Mouse (Mus musculus) fibroblast of lung, adult 2 months (primary cell): ENCODE measurements around the gene Lrrc56.
A peak's percentile ranks its signal among the peaks of the same experiment; 100 is the strongest.

ENCODE experiments used
- DNase-seq: peaks from one replicate; pipeline ENCODE4 v3.0.0-alpha.2; 2011; ENCODE audit warnings: low read depth

The Lrrc56 gene

GRCm38 (mm10) chr7:141192776-141193347 is 1.1 kb upstream of the Lrrc56 start:
- DNase-seq: no peak

- no peak for DNase-seq
Observed at GRCm38 (mm10) chr7:141193348-141193856, 555 bp upstream of the Lrrc56 start.

GRCm38 (mm10) chr7:141194409-141194808 is 452 bp downstream of the Lrrc56 start:
- no peak for DNase-seq

GRCm38 (mm10) chr7:141194830-141195229 is 873 bp downstream of the Lrrc56 start:
- DNase-seq: no peak

- no peak for DNase-seq
Observed at GRCm38 (mm10) chr7:141195754-141196153, 1.8 kb downstream of the Lrrc56 start.

- DNase-seq: no peak
Observed at GRCm38 (mm10) chr7:141196619-141197282, 2.8 kb downstream of the Lrrc56 start.

GRCm38 (mm10) chr7:141198121-141198520 is 4.2 kb downstream of the Lrrc56 start:
- DNase-seq: no peak

GRCm38 (mm10) chr7:141204546-141204945 is 10.6 kb downstream of the Lrrc56 start:
- DNase-seq: no peak

GRCm38 (mm10) chr7:141205504-141205903 is 11.5 kb downstream of the Lrrc56 start:
- DNase-seq: no peak

GRCm38 (mm10) chr7:141206182-141206937 is 12.4 kb downstream of the Lrrc56 start:
- DNase-seq: no peak

GRCm38 (mm10) chr7:141209526-141209925 is 15.6 kb downstream of the Lrrc56 start:
- no peak for DNase-seq

GRCm38 (mm10) chr7:141210137-141210536 is 16.2 kb downstream of the Lrrc56 start:
- DNase-seq: no peak

GRCm38 (mm10) chr7:141210606-141211131 is 16.7 kb downstream of the Lrrc56 start:
- no peak for DNase-seq

GRCm38 (mm10) chr7:141213133-141213532 is 19.2 kb downstream of the Lrrc56 start:
- DNase-seq: no peak

- no peak for DNase-seq
Observed at GRCm38 (mm10) chr7:141213605-141214235, 19.8 kb downstream of the Lrrc56 start, which contains the start of gene Lmntd2. TSS of gene Lmntd2 (minus strand) at chr7:141214080.

- DNase-seq: no peak
Observed at GRCm38 (mm10) chr7:141214310-141214709, 20.4 kb downstream of the Lrrc56 start.

- peak; percentile 44 for DNase-seq
Observed at GRCm38 (mm10) chr7:141215101-141215879, 21.3 kb downstream of the Lrrc56 start, which contains the start of gene Rassf7. TSS of gene Rassf7 (plus strand) at chr7:141215860.

GRCm38 (mm10) chr7:141215880-141216733 is 22.1 kb downstream of the Lrrc56 start:
- DNase-seq: no peak

GRCm38 (mm10) chr7:141216894-141217293 is 22.9 kb downstream of the Lrrc56 start:
- no peak for DNase-seq

- no peak for DNase-seq
Observed at GRCm38 (mm10) chr7:141217343-141218013, 23.5 kb downstream of the Lrrc56 start.
